26 mouse cellular contexts compared by ENCODE assay signal in the genomic region with DNA sequence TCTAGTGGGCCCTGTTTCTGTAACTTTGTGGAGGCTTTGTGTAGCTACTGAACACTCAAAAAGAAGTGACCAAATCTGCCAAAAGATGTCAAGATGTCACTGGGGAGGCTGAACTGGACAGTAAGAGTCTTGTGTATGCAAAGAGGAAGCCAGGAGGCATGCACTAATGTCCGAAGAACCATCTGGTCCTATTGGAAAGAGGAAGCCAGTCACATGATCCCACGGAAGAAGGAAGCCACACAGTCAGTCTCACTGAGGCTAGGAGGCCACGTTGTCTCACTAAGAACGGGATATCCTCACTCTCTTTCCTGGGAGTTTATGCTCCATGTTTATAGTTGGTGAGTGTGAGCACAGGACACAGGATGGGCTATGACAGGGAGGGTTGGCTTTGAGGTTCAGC.
A peak's percentile ranks its signal among the peaks of the same experiment; 100 is the strongest.
DNase-seq lines count a peak whose midpoint lies in the region; ATAC-seq and TF ChIP-seq lines count a peak whose summit lies in the region.
"Had no signal": no experiment of that assay in that cellular context is flagged by ENCODE, and none has a peak within 500 bp of the region (broad histone marks: within the 10 kb centered on the region; RNA-seq: fewer than 3 reads in every experiment).

No protein-coding gene starts in this region.

- DNase-seq in CH12.LX (ENCODE audit: extremely low read depth) = peak; percentile 6
- no peak for DNase-seq in thymus, postnatal 4 days
- no peak for DNase-seq in urinary bladder, postnatal 14 days (ENCODE audit: low spot score)
- no peak for DNase-seq in lung, postnatal 10 days
- DNase-seq: adrenal gland, adult 8-10 months; adrenal gland, postnatal 25 days; cerebellum, adult 11-12 months; cerebellum, adult 8-10 months; cerebellum, postnatal 10 days; cerebellum, postnatal 36 days; gastrocnemius, postnatal 10 days; gastrocnemius, postnatal 36 days; heart, adult 18-20 months; heart, postnatal 10 days; heart, postnatal 4 days had no signal

- no peak for TF ChIP-seq POLR2A in CH12.LX (IDR thresholded peaks at IDR 0.05; ENCODE audit: low read depth, low read length)

- peak; percentile 62 for ATAC-seq in common myeloid progenitor, adult 5-6 weeks (replicated peaks; ENCODE audit: low read depth, poor library complexity, severe bottlenecking)
- peak; percentile 90 for ATAC-seq in megakaryocyte, adult 5-6 weeks (ENCODE audit: poor library complexity, severe bottlenecking)
- ATAC-seq: activated CD4-positive, CD25-positive, alpha-beta regulatory T cell, adult 4 months; CD4-positive, CD25-positive, alpha-beta regulatory T cell, adult 4 months; forebrain, embryonic 15.5 days; hindbrain, embryonic 16.5 days; intestine, embryonic 15.5 days had no signal

- H3K4me1 ChIP-seq in CH12.LX (ENCODE audit: control insufficient read depth in 1 of 2, insufficient read depth in 2 of 2) = 0 out of 4 replicates have a peak, but pooled peaks cover 0 to 2% of the 10 kb centered on the region in 2 experiments
- H3K4me1 ChIP-seq: forebrain, embryonic 15.5 days; heart, embryonic 12.5 days; heart, embryonic 15.5 days; intestine, embryonic 15.5 days had no signal

- no peak for TF ChIP-seq CTCF in CH12.LX (conservative IDR thresholded peaks at IDR 0.05 in 1 of 2, IDR thresholded peaks at IDR 0.05 in 1 of 2; ENCODE audit: low read depth in 2 of 2, low read length in 2 of 2)

- H3K27ac ChIP-seq in CH12.LX (ENCODE audit: insufficient read depth, low read depth) = no peak overlapping the region
- H3K27ac ChIP-seq: forebrain, embryonic 10.5 days; forebrain, embryonic 15.5 days; heart, embryonic 15.5 days; hindbrain, embryonic 12.5 days; intestine, embryonic 15.5 days had no signal

- no peaks in the 10 kb centered on the region for H3K36me3 ChIP-seq in CH12.LX (replicated peaks in 1 of 2; ENCODE audit: control insufficient read depth in 1 of 2, insufficient read depth in 1 of 2, low read length in 1 of 2)
- H3K36me3 ChIP-seq: forebrain, embryonic 10.5 days; forebrain, embryonic 15.5 days; heart, embryonic 12.5 days; heart, embryonic 15.5 days; hindbrain, embryonic 12.5 days; intestine, embryonic 15.5 days had no signal

- H3K4me2 ChIP-seq in CH12.LX (ENCODE audit: insufficient read depth, low read depth, poor library complexity, severe bottlenecking) = no peak overlapping the region
- H3K4me2 ChIP-seq: forebrain, embryonic 15.5 days; heart, embryonic 12.5 days; heart, embryonic 15.5 days; hindbrain, embryonic 12.5 days; intestine, embryonic 15.5 days had no signal

- in situ Hi-C loops in CH12.LX (cut with MboI; ENCODE audit: low pct_ligation_motif_present, low pct_unique_long_range_greater_than_20kb, low sequenced_read_pairs) = no loop called here

- no peak for TF ChIP-seq EP300 in CH12.LX (IDR thresholded peaks at IDR 0.05; ENCODE audit: low read length)

- H3K27me3 ChIP-seq in CH12.LX (replicated peaks) = peaks cover 85% of the 10 kb centered on the region
- H3K27me3 ChIP-seq: forebrain, embryonic 15.5 days; heart, embryonic 12.5 days; heart, embryonic 15.5 days; hindbrain, embryonic 12.5 days; intestine, embryonic 15.5 days had no signal

- no peak overlapping the region for H3K9ac ChIP-seq in CH12.LX (ENCODE audit: insufficient read depth, low read depth)
- H3K9ac ChIP-seq: forebrain, embryonic 15.5 days; heart, embryonic 12.5 days; heart, embryonic 15.5 days; hindbrain, embryonic 12.5 days; intestine, embryonic 15.5 days had no signal

- H3K79me2 ChIP-seq in CH12.LX (replicated peaks; ENCODE audit: control insufficient read depth, extremely low read depth, insufficient read depth, poor library complexity, severe bottlenecking) = no peaks in the 10 kb centered on the region

- peaks cover 3% of the 10 kb centered on the region for H3K9me3 ChIP-seq in CH12.LX (replicated peaks; ENCODE audit: low read length)
- H3K9me3 ChIP-seq: forebrain, embryonic 10.5 days; forebrain, embryonic 15.5 days; heart, embryonic 15.5 days; hindbrain, embryonic 12.5 days; intestine, embryonic 15.5 days had no signal

- H3K4me3 ChIP-seq in CH12.LX (replicated peaks in 1 of 3; ENCODE audit: low read depth in 2 of 3, low read length in 2 of 3, poor library complexity in 1 of 3) = no peak overlapping the region
- H3K4me3 ChIP-seq: forebrain, embryonic 10.5 days; forebrain, embryonic 15.5 days; heart, embryonic 12.5 days; heart, embryonic 15.5 days; hindbrain, embryonic 12.5 days; intestine, embryonic 15.5 days had no signal

- no peak for TF ChIP-seq RAD21 in CH12.LX (IDR thresholded peaks at IDR 0.05; ENCODE audit: low read depth, low read length)

- dilution Hi-C loops in CH12.LX (cut with MboI; ENCODE audit: extremely low pct_ligation_motif_present, extremely low pct_unique_long_range_greater_than_20kb, low sequenced_read_pairs) = no loop called here

TF ChIP-seq in CH12.LX, 34 proteins besides CTCF, POLR2A, EP300 and RAD21:
- 0 out of 2 replicates have a peak, but pooled peaks have one; percentile 28 for TF ChIP-seq USF1 (IDR thresholded peaks at IDR 0.05; ENCODE audit: low read depth, low read length)
- TF ChIP-seq ETS1 (conservative IDR thresholded peaks at IDR 0.05; ENCODE audit: low read depth, low read length) = no peak
- no peak for TF ChIP-seq TCF12 (IDR thresholded peaks at IDR 0.05; ENCODE audit: low read depth, low read length)
- TF ChIP-seq HCFC1 (IDR thresholded peaks at IDR 0.05; ENCODE audit: low read depth, low read length) = no peak
- TF ChIP-seq USF2 (conservative IDR thresholded peaks at IDR 0.05; ENCODE audit: low read depth, low read length) = 0 out of 2 replicates have a peak, but pooled peaks have one; percentile 34
- no peak for TF ChIP-seq NELFE (IDR thresholded peaks at IDR 0.05; ENCODE audit: low read depth, low read length)
- peak; percentile 45; the same call in 1 of the 2 replicates for TF ChIP-seq MAX (IDR thresholded peaks at IDR 0.05; ENCODE audit: low read length)
- peak; percentile 34; the same call in 1 of the 2 replicates for TF ChIP-seq ELF1 (IDR thresholded peaks at IDR 0.05; ENCODE audit: low read depth, low read length)
- TF ChIP-seq E2F4 (IDR thresholded peaks at IDR 0.05; ENCODE audit: insufficient replicate concordance, low read depth, low read length) = no peak
